Mouse (Mus musculus) lung, adult 2 months (tissue): ENCODE measurements around the gene Rab5b. TPM values are rescaled to one million over a fixed set of nuclear protein-coding genes. Genes with fewer than 3 reads are reported as not detected.
"Not testable (repeated sequence)": the region's sequence is repeated elsewhere in the genome, so short reads cannot be mapped to it uniquely, and the experiment has no call there.

ENCODE experiments used
- DNase-seq: peaks from one replicate; pipeline ENCODE4 v3.0.0; 2022
- H3K4me1 ChIP-seq: fragments of 200-500 bp; 2 replicates; pipeline ENCODE4 v1.6.1; 2011; ENCODE audit warnings: low read length; ENCODE audit not compliant: control insufficient read depth, insufficient read depth
- H3K4me3 ChIP-seq: fragments of 200-500 bp; replicated peaks from 2 replicates; pipeline ENCODE3; 2011; ENCODE audit warnings: low read depth, mild to moderate bottlenecking, control low read depth, low read length; ENCODE audit errors: extremely low read depth
- CTCF ChIP-seq: fragments of 200-500 bp; IDR thresholded peaks from 2 replicates; pipeline ENCODE4 v1.5.1; 2011; ENCODE audit warnings: mild to moderate bottlenecking, low read length, control low read depth; ENCODE audit not compliant: insufficient read depth
- POLR2A ChIP-seq: fragments of 200-500 bp; IDR thresholded peaks from 2 replicates; pipeline ENCODE4 v1.6.1; 2011; ENCODE audit warnings: low read depth, mild to moderate bottlenecking, control low read depth, low read length, borderline replicate concordance; ENCODE audit errors: extremely low read depth
- WGBS: fragments of 180-500 bp; shearing (Covaris S2); methylation state at CpG from one replicate; pipeline ENCODE4 v1.1.7; 2018; 5-methylcytosine and 5-hydroxymethylcytosine counted together
- polyA plus RNA-seq: library from polyadenylated mRNA; depleted of rRNA; stranded (reverse); fragments of >200 nt; gene quantifications from 2 replicates; pipeline ENCODE4 v1.2.3, GENCODE M21; 2012

The Rab5b gene
- polyA plus RNA-seq, 1 experiment = 109 TPM

- Histone ChIP-seq H3K4me3 (no peak overlapping the region), H3K4me1 (peaks cover 2% of the 10 kb centered on the region)
- WGBS = 84% methylated on average over 5 of the region's 5 CpGs
- TF ChIP-seq CTCF (no peak), POLR2A (no peak)
- DNase-seq = no peak
Measured at GRCm38 (mm10) chr10:128728059-128728458, 32.0 kb upstream of the Rab5b start.

- not testable (repeated sequence) for DNase-seq, H3K4me1 ChIP-seq
- WGBS = 75% methylated on average over 4 of the region's 4 CpGs
Measured at GRCm38 (mm10) chr10:128725466-128725865, 29.4 kb upstream of the Rab5b start.

GRCm38 (mm10) chr10:128715559-128716537 is 19.8 kb upstream of the Rab5b start:
- no peaks in the 10 kb centered on the region for H3K4me1 ChIP-seq
- H3K4me3 ChIP-seq = no peak overlapping the region
- TF ChIP-seq POLR2A = no peak
- no peak for TF ChIP-seq CTCF
- no peak for DNase-seq
- WGBS = 72% methylated on average over 19 of the region's 19 CpGs

More at GRCm38 (mm10) chr10:128725466-128725865, 29.4 kb upstream of the Rab5b start:
- H3K4me3 ChIP-seq = not testable (repeated sequence)

- DNase-seq, H3K4me1 ChIP-seq, H3K4me3 ChIP-seq: not testable (repeated sequence)
- 93% methylated on average over 7 of the region's 7 CpGs for WGBS
Measured at GRCm38 (mm10) chr10:128711318-128711717, 15.3 kb upstream of the Rab5b start.

GRCm38 (mm10) chr10:128705317-128705693 is 9.2 kb upstream of the Rab5b start:
- TF ChIP-seq POLR2A (no peak), CTCF (no peak)
- Histone ChIP-seq H3K4me1 (peaks cover 8% of the 10 kb centered on the region; the same call in 1 of the 2 replicates), H3K4me3 (peak overlapping the region; percentile 25)
- no peak for DNase-seq
- WGBS = 13% methylated on average over 11 of the region's 11 CpGs

GRCm38 (mm10) chr10:128704491-128705316 is 8.6 kb upstream of the Rab5b start, which contains the start of gene Cdk2:
Cdk2 (minus strand) TSS chr10:128705031.
- Histone ChIP-seq H3K4me3 (peak within 1 kb of the TSS; percentile 85), H3K4me1 (peaks cover 8% of the 10 kb centered on the region; the same call in 1 of the 2 replicates)
- WGBS = under 1% methylated on average over 62 of the region's 62 CpGs
- peak; percentile 90 for DNase-seq
- no peak for TF ChIP-seq CTCF
- peak; percentile 88; the same call in 1 of the 2 replicates for TF ChIP-seq POLR2A

- Histone ChIP-seq H3K4me1 (peaks cover 8% of the 10 kb centered on the region; the same call in 1 of the 2 replicates), H3K4me3 (peak within 1 kb of the TSS; percentile 85)
- no peak for TF ChIP-seq POLR2A
- no peak for TF ChIP-seq CTCF
- 26% methylated on average over 4 of the region's 4 CpGs for WGBS
- DNase-seq = no peak
Measured at GRCm38 (mm10) chr10:128703895-128704294, 7.8 kb upstream of the Rab5b start, which contains the start of gene Pmel. Pmel (plus strand) TSS chr10:128704195.

GRCm38 (mm10) chr10:128702328-128703007 is 6.4 kb upstream of the Rab5b start:
- TF ChIP-seq CTCF (no peak), POLR2A (no peak)
- WGBS = 76% methylated on average over 6 of the region's 6 CpGs

GRCm38 (mm10) chr10:128700712-128701111 is 4.6 kb upstream of the Rab5b start:
- WGBS = 93% methylated on average over 5 of the region's 5 CpGs
- DNase-seq = no peak
- H3K4me3 ChIP-seq = no peak overlapping the region
- TF ChIP-seq POLR2A (no peak), CTCF (no peak)
- H3K4me1 ChIP-seq = peaks cover 8% of the 10 kb centered on the region; the same call in 1 of the 2 replicates

More at GRCm38 (mm10) chr10:128702328-128703007, 6.4 kb upstream of the Rab5b start:
- no peak for DNase-seq
- H3K4me3 ChIP-seq = no peak overlapping the region
- H3K4me1 ChIP-seq = peaks cover 8% of the 10 kb centered on the region; the same call in 1 of the 2 replicates
